Mouse (Mus musculus) heart, embryonic 13.5 days (tissue): ENCODE measurements around the gene Aprt. TPM values are rescaled to one million over a fixed set of nuclear protein-coding genes. Genes with fewer than 3 reads are reported as not detected.
A peak's percentile ranks its signal among the peaks of the same experiment; 100 is the strongest.

Experiments used
- ATAC-seq: fragments of 200-750 bp; cut with Nextera tagmentation; 2 replicates; pipeline ENCODE4 v1.8.0; 2017; ENCODE audit warnings: moderate TSS enrichment; ENCODE audit not compliant: insufficient number of reproducible peaks, low FRiP score, low TSS enrichment; ENCODE audit errors: extremely low read depth
- H3K27ac ChIP-seq: fragments of 300-500 bp; sonication (generic); replicated peaks from 2 replicates; pipeline ENCODE4 v1.5.1; 2015; ENCODE audit warnings: moderate library complexity, mild to moderate bottlenecking, inconsistent platforms
- H3K27me3 ChIP-seq: fragments of 300-500 bp; sonication (generic); replicated peaks from 2 replicates; pipeline ENCODE4 v1.6.1; 2015; ENCODE audit warnings: mild to moderate bottlenecking, inconsistent platforms
- H3K36me3 ChIP-seq: fragments of 300-500 bp; sonication (generic); 2 replicates; pipeline ENCODE4 v1.6.1; 2015; ENCODE audit warnings: mild to moderate bottlenecking, inconsistent platforms
- H3K4me1 ChIP-seq: fragments of 300-500 bp; sonication (generic); 2 replicates; pipeline ENCODE4 v1.6.1; 2015; ENCODE audit warnings: inconsistent platforms
- H3K4me2 ChIP-seq: fragments of 300-500 bp; sonication (generic); 2 replicates; pipeline ENCODE4 v1.6.1; 2015; ENCODE audit warnings: inconsistent platforms, mild to moderate bottlenecking, moderate library complexity
- H3K4me3 ChIP-seq: fragments of 300-500 bp; sonication (generic); 2 replicates; pipeline ENCODE4 v1.5.1; 2015; ENCODE audit warnings: moderate library complexity, mild to moderate bottlenecking, inconsistent platforms
- H3K9ac ChIP-seq: fragments of 300-500 bp; sonication (generic); 2 replicates; pipeline ENCODE4 v1.6.1; 2015; ENCODE audit warnings: inconsistent platforms, mild to moderate bottlenecking, moderate library complexity
- H3K9me3 ChIP-seq: fragments of 300-500 bp; sonication (generic); 2 replicates; pipeline ENCODE4 v1.6.1; 2016; ENCODE audit warnings: inconsistent platforms
- WGBS: fragments of 180-500 bp; shearing (Covaris S2); methylation state at CpG from one replicate; pipeline ENCODE4 v1.1.7; 2015; ENCODE audit warnings: mixed read lengths; 5-methylcytosine and 5-hydroxymethylcytosine counted together
- microRNA-seq: library from miRNA; unstranded; fragments of <30 nt; microRNA quantifications from one replicate; pipeline ENCODE4, GENCODE M21; 2016
- polyA plus RNA-seq: library from polyadenylated mRNA; unstranded; fragments of >200 nt; fragmentation: Nextera tagmentation; extraction: Ambion mirVana; gene quantifications from 2 replicates; pipeline ENCODE4 v1.2.1, GENCODE M21; 2015

Aprt gene
- polyA plus RNA-seq, 1 experiment from 2014 or later: 251 TPM

DNA sequence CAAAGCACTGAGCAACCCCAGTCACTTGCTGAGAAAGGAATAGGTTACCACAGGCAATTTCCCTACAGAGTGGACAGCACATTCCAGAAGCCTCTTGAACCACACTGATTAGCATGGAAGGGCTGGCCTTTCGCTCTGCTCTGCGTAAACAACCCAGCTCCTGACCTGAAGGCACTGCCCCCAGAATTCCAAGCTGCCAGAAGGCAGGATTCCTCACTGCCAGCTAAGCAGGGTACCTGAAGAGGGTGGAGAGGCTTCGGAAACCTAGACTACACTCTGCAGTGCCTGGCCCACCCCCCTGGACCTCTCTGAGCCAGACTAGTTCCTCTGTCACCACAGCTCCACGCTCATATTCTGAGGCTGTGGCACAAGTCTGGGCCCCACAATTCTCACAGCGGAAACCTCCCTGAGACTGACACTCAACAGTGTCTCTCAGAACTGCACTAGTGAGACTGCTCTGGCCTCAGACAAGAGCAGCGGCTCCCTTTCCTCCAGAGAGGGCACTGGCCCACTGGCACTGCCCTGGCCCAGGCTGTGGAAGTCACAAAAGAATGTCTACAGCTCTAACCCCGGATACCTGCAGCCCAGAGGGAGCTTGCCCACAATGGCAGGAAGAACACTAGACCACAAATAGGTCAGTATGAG is 50.1 kb downstream of the Aprt start:
- Histone ChIP-seq H3K9ac (peak overlapping the region; percentile 67), H3K27me3 (no peaks in the 10 kb centered on the region), H3K4me1 (peaks cover 78% of the 10 kb centered on the region), H3K9me3 (no peaks in the 10 kb centered on the region), H3K4me2 (peak overlapping the region; percentile 61), H3K27ac (peak overlapping the region; percentile 91), H3K36me3 (peaks cover 12% of the 10 kb centered on the region; the same call in 1 of the 2 replicates), H3K4me3 (no peak overlapping the region)
- ATAC-seq: no peak
- 25% methylated on average over 7 of the region's 7 CpGs for WGBS

- Histone ChIP-seq H3K9me3 (no peaks in the 10 kb centered on the region), H3K27me3 (no peaks in the 10 kb centered on the region), H3K9ac (peak overlapping the region; percentile 67), H3K4me2 (peak overlapping the region; percentile 61), H3K4me1 (peaks cover 73% of the 10 kb centered on the region), H3K4me3 (no peak overlapping the region), H3K36me3 (peaks cover 12% of the 10 kb centered on the region; the same call in 1 of the 2 replicates), H3K27ac (peak overlapping the region; percentile 91)
- ATAC-seq: no peak
- WGBS: 36% methylated on average over 3 of the region's 3 CpGs
Observed at GRCm38 (mm10) chr8:122526084-122526483, 50.6 kb downstream of the Aprt start.

DNA sequence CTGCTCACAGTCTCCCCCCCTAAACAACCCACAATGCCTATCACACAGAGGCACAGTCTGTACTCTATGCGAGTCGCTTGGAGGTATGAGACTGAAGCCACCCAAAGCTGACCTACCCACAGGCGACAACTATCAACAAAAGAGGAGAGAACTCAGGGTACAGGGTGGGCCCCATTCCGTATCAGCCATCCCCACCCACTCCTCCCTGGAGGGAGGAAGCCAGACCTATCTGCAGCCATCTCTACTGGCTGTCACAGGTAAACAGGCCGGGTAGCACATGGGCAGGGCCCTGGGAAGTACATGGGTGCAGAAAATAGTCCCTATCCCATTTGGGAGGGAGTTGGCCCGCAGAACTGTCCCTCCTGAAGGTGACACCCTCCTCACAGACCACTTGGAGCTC is 51.7 kb downstream of the Aprt start:
- WGBS: 50% methylated on average over 6 of the region's 6 CpGs
- Histone ChIP-seq H3K9me3 (no peaks in the 10 kb centered on the region), H3K27ac (peak overlapping the region; percentile 91), H3K9ac (peak overlapping the region; percentile 67), H3K4me3 (no peak overlapping the region), H3K4me2 (peak overlapping the region; percentile 61; the same call in 1 of the 2 replicates), H3K4me1 (peaks cover 74% of the 10 kb centered on the region), H3K27me3 (no peaks in the 10 kb centered on the region), H3K36me3 (peaks cover 12% of the 10 kb centered on the region; the same call in 1 of the 2 replicates)
- no peak for ATAC-seq

Small RNA genes within 50 kb of the gene (microRNA-seq; reads per million reads assigned to microRNA genes)
- gene Mir6396: not detected

Other genes with a start within 250 kb of the Aprt start
- gene Trhr2, start 216.2 kb downstream of the Aprt start, polyA plus RNA-seq: not detected in 2 replicates
- gene Zc3h18, start 200.3 kb downstream of the Aprt start, polyA plus RNA-seq: 30.4 and 31.1 TPM in 2 replicates
- gene Il17c, start 154.9 kb downstream of the Aprt start, polyA plus RNA-seq: not detected in 2 replicates
- 170 and 202 TPM in 2 replicates for gene Cyba, start 144.0 kb downstream of the Aprt start, polyA plus RNA-seq
- 19.7 and 21.8 TPM in 2 replicates for gene Mvd, start 133.5 kb downstream of the Aprt start, polyA plus RNA-seq
- 2.4 and 3.1 TPM in 2 replicates for gene Snai3, start 116.2 kb downstream of the Aprt start, polyA plus RNA-seq
- 33.2 and 42.0 TPM in 2 replicates for gene Rnf166, start 100.8 kb downstream of the Aprt start, polyA plus RNA-seq
- gene Ctu2, start 100.8 kb downstream of the Aprt start, polyA plus RNA-seq: 23.9 and 29.6 TPM in 2 replicates
- gene Piezo1, start 25.6 kb downstream of the Aprt start, polyA plus RNA-seq: 12.9 and 15.4 TPM in 2 replicates
- gene Cdt1, start 8.9 kb downstream of the Aprt start, polyA plus RNA-seq: 31.0 and 34.6 TPM in 2 replicates
- 11.1 and 11.9 TPM in 2 replicates for gene Galns, start 34.6 kb upstream of the Aprt start, polyA plus RNA-seq
- 55.6 and 74.0 TPM in 2 replicates for gene Trappc2l, start 34.7 kb upstream of the Aprt start, polyA plus RNA-seq
- not detected in 2 replicates for gene Pabpn1l, start 45.8 kb upstream of the Aprt start, polyA plus RNA-seq
- gene Cbfa2t3, start 122.2 kb upstream of the Aprt start, polyA plus RNA-seq: 4.2 and 4.8 TPM in 2 replicates
- gene Acsf3, start 198.6 kb upstream of the Aprt start, polyA plus RNA-seq: 14.3 and 15.4 TPM in 2 replicates